Mouse (Mus musculus): ENCODE results near the gene Hmgcl. TPM values are rescaled to one million over a fixed set of nuclear protein-coding genes. Genes with fewer than 3 reads are reported as not detected.

Gene Hmgcl
- total and polyA plus RNA-seq, 3 experiments: 71.9 to 80.4 (median 72.6) TPM

GRCm38 (mm10) chr4:135904810-135905209 lies 41.4 kb upstream of the Hmgcl start:
- H3K36me3 ChIP-seq (ENCODE audit: control insufficient read depth, insufficient read depth, low read length): no peaks in the 10 kb centered on the region; the same call in 1 of the 2 replicates
- H3K4me1 ChIP-seq (ENCODE audit: control insufficient read depth, insufficient read depth, low read length): peaks cover 2% of the 10 kb centered on the region
- no peak for DNase-seq
- no peaks in the 10 kb centered on the region for H3K27me3 ChIP-seq (ENCODE audit: control insufficient read depth, insufficient read depth, low read length)
- H3K79me2 ChIP-seq (replicated peaks; ENCODE audit: control insufficient read depth, insufficient read depth, low read length): no peaks in the 10 kb centered on the region
- WGBS: 59% methylated on average over 1 of the region's 1 CpGs
- H3K4me3 ChIP-seq: no peak overlapping the region
- no peak overlapping the region for H3K27ac ChIP-seq
- intact Hi-C loops (cut with DNase I): no loop called here
- H3K9ac ChIP-seq (ENCODE audit: low read depth, low read length): no peak overlapping the region
- TF ChIP-seq EP300 (IDR thresholded peaks at IDR 0.05; ENCODE audit: insufficient read depth, low read depth, low read length) (no peak), POLR2A (IDR thresholded peaks at IDR 0.05; ENCODE audit: insufficient read depth, low read depth, low read length) (no peak), CTCF (IDR thresholded peaks at IDR 0.05) (no peak)

- Histone ChIP-seq H3K27me3 (ENCODE audit: control insufficient read depth, insufficient read depth, low read length) (no peaks in the 10 kb centered on the region), H3K36me3 (ENCODE audit: control insufficient read depth, insufficient read depth, low read length) (no peaks in the 10 kb centered on the region; the same call in 1 of the 2 replicates), H3K9ac (ENCODE audit: low read depth, low read length) (no peak overlapping the region), H3K4me3 (no peak overlapping the region), H3K27ac (no peak overlapping the region), H3K79me2 (replicated peaks; ENCODE audit: control insufficient read depth, insufficient read depth, low read length) (no peaks in the 10 kb centered on the region), H3K4me1 (ENCODE audit: control insufficient read depth, insufficient read depth, low read length) (peaks cover 3% of the 10 kb centered on the region)
- intact Hi-C loops (cut with DNase I): no loop called here
- no peak for TF ChIP-seq CTCF (IDR thresholded peaks at IDR 0.05)
- no peak for TF ChIP-seq EP300 (IDR thresholded peaks at IDR 0.05; ENCODE audit: insufficient read depth, low read depth, low read length)
- no peak for TF ChIP-seq POLR2A (IDR thresholded peaks at IDR 0.05; ENCODE audit: insufficient read depth, low read depth, low read length)
- 67% methylated on average over 3 of the region's 3 CpGs for WGBS
- DNase-seq: no peak
Observed at GRCm38 (mm10) chr4:135906633-135907032, 39.6 kb upstream of the Hmgcl start.

GRCm38 (mm10) chr4:135909326-135910066 lies 36.8 kb upstream of the Hmgcl start:
- no peak overlapping the region for H3K9ac ChIP-seq (ENCODE audit: low read depth, low read length)
- 18% methylated on average over 13 of the region's 13 CpGs for WGBS
- no peak overlapping the region for H3K4me3 ChIP-seq
- no peaks in the 10 kb centered on the region; the same call in 1 of the 2 replicates for H3K36me3 ChIP-seq (ENCODE audit: control insufficient read depth, insufficient read depth, low read length)
- peak overlapping the region; percentile 32 for H3K27ac ChIP-seq
- no peaks in the 10 kb centered on the region for H3K79me2 ChIP-seq (replicated peaks; ENCODE audit: control insufficient read depth, insufficient read depth, low read length)
- intact Hi-C loops (cut with DNase I): no loop called here
- no peaks in the 10 kb centered on the region for H3K27me3 ChIP-seq (ENCODE audit: control insufficient read depth, insufficient read depth, low read length)
- H3K4me1 ChIP-seq (ENCODE audit: control insufficient read depth, insufficient read depth, low read length): peaks cover 5% of the 10 kb centered on the region
- no peak for TF ChIP-seq POLR2A (IDR thresholded peaks at IDR 0.05; ENCODE audit: insufficient read depth, low read depth, low read length)
- no peak for TF ChIP-seq EP300 (IDR thresholded peaks at IDR 0.05; ENCODE audit: insufficient read depth, low read depth, low read length)
- TF ChIP-seq CTCF (IDR thresholded peaks at IDR 0.05): no peak
- no peak for DNase-seq

DNA sequence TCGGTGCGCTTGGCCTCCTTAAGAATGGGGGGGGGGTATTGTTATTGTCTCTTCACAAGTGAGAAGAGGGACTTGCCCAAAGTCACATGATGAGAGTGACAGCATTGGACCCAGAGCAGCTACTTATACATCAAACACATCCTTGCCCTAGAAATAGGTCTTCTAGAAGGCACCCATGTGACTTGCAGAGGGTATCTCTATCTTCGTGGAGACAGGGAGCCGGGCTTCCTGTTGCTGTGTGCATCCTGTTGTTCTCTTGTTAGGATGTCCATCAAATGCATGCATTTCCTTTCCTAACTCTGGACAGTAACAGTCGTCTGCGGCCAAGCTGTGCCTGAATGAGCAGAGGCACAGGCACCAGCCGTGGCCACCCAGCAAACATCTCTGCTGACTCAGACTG lies 34.7 kb upstream of the Hmgcl start:
- 36% methylated on average over 7 of the region's 7 CpGs for WGBS
- no peak overlapping the region for H3K9ac ChIP-seq (ENCODE audit: low read depth, low read length)
- H3K4me3 ChIP-seq: no peak overlapping the region
- TF ChIP-seq POLR2A (IDR thresholded peaks at IDR 0.05; ENCODE audit: insufficient read depth, low read depth, low read length) (peak; percentile 23; the same call in 1 of the 2 replicates), EP300 (IDR thresholded peaks at IDR 0.05; ENCODE audit: insufficient read depth, low read depth, low read length) (0 out of 2 replicates have a peak, but pooled peaks have one; percentile 37), CTCF (IDR thresholded peaks at IDR 0.05) (no peak)
- peaks cover 5% of the 10 kb centered on the region for H3K4me1 ChIP-seq (ENCODE audit: control insufficient read depth, insufficient read depth, low read length)
- H3K27me3 ChIP-seq (ENCODE audit: control insufficient read depth, insufficient read depth, low read length): no peaks in the 10 kb centered on the region
- no peaks in the 10 kb centered on the region for H3K79me2 ChIP-seq (replicated peaks; ENCODE audit: control insufficient read depth, insufficient read depth, low read length)
- DNase-seq: peak in 1 of 2 experiments; percentile 37
- no peaks in the 10 kb centered on the region; the same call in 1 of the 2 replicates for H3K36me3 ChIP-seq (ENCODE audit: control insufficient read depth, insufficient read depth, low read length)
- intact Hi-C loops (cut with DNase I): no loop called here
- H3K27ac ChIP-seq: peak overlapping the region; percentile 42

- TF ChIP-seq CTCF (IDR thresholded peaks at IDR 0.05): no peak
- TF ChIP-seq EP300 (IDR thresholded peaks at IDR 0.05; ENCODE audit: insufficient read depth, low read depth, low read length): no peak
- TF ChIP-seq POLR2A (IDR thresholded peaks at IDR 0.05; ENCODE audit: insufficient read depth, low read depth, low read length): no peak
- Histone ChIP-seq H3K27ac (peak overlapping the region; percentile 42), H3K27me3 (ENCODE audit: control insufficient read depth, insufficient read depth, low read length) (no peaks in the 10 kb centered on the region), H3K9ac (ENCODE audit: low read depth, low read length) (no peak overlapping the region), H3K4me3 (no peak overlapping the region), H3K4me1 (ENCODE audit: control insufficient read depth, insufficient read depth, low read length) (peaks cover 5% of the 10 kb centered on the region), H3K36me3 (ENCODE audit: control insufficient read depth, insufficient read depth, low read length) (no peaks in the 10 kb centered on the region; the same call in 1 of the 2 replicates), H3K79me2 (replicated peaks; ENCODE audit: control insufficient read depth, insufficient read depth, low read length) (no peaks in the 10 kb centered on the region)
- 32% methylated on average over 3 of the region's 3 CpGs for WGBS
- DNase-seq: no peak
- intact Hi-C loops (cut with DNase I): no loop called here
Observed at GRCm38 (mm10) chr4:135912164-135912563, 34.1 kb upstream of the Hmgcl start.

DNA sequence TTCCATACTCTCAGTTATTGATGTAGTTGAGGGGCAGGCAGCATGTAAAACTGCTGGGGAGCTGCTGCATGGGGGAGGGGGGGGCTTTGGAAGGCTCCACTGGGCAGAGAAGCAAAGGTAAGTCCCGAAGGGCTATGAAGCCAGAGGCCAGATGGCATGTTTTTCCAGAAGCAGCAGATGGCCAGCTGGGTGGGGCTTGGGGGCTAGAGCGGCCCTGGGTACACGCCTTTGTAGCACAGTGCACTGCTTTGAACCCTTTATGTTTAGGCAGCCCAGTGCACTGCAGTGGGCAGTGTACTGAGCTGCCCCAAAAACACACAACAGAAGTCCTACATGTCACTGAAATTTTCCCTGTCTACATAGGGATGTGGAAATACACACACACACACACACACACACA lies 33.4 kb upstream of the Hmgcl start:
- Histone ChIP-seq H3K27ac (no peak overlapping the region), H3K4me1 (ENCODE audit: control insufficient read depth, insufficient read depth, low read length) (peaks cover 5% of the 10 kb centered on the region), H3K9ac (ENCODE audit: low read depth, low read length) (no peak overlapping the region), H3K36me3 (ENCODE audit: control insufficient read depth, insufficient read depth, low read length) (no peaks in the 10 kb centered on the region; the same call in 1 of the 2 replicates), H3K79me2 (replicated peaks; ENCODE audit: control insufficient read depth, insufficient read depth, low read length) (no peaks in the 10 kb centered on the region), H3K27me3 (ENCODE audit: control insufficient read depth, insufficient read depth, low read length) (no peaks in the 10 kb centered on the region), H3K4me3 (no peak overlapping the region)
- intact Hi-C loops (cut with DNase I): no loop called here
- WGBS: 33% methylated on average over 3 of the region's 3 CpGs
- DNase-seq: no peak
- TF ChIP-seq POLR2A (IDR thresholded peaks at IDR 0.05; ENCODE audit: insufficient read depth, low read depth, low read length) (no peak), EP300 (IDR thresholded peaks at IDR 0.05; ENCODE audit: insufficient read depth, low read depth, low read length) (no peak), CTCF (IDR thresholded peaks at IDR 0.05) (no peak)

All from heart, adult 2 months (tissue).